Mouse (Mus musculus): Measurements from ENCODE around the gene Cyp2t4. TPM values are rescaled to one million over a fixed set of nuclear protein-coding genes. Genes with fewer than 3 reads are reported as not detected.

Gene Cyp2t4
- polyA plus RNA-seq, 2 experiments = not detected

DNA sequence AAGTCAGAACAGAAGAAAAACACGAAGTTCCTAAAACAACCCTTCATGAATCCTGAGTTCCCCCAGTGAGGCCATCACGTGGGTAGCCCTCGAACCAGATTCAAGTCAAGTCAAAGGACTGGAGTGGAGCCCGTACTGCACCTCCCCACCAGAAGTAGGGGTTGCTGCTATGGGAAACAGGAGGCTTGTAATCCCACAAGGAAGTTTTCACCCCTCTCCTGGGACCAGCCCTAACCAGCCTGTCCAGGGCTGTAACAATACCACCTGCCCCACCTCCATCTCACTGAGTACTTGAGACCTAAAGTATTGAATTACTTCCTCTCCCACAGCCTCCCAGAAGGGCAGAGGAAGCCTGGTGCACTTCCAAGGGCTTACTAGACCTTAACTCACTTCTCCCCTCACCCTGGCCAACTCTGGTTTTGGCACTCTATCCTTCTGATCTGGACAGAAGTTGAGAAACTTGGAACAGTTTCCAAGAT is 35.4 kb upstream of the Cyp2t4 start:
- TF ChIP-seq POLR2A (IDR thresholded peaks at IDR 0.05; ENCODE audit: borderline replicate concordance, extremely low read depth, insufficient read depth, insufficient read length) = no peak
- ATAC-seq (ENCODE audit: low FRiP score, low read depth) (peak; percentile 53; the same call in 1 of the 2 replicates), DNase-seq (ENCODE audit: low spot score) (peak; percentile 34)
- Histone ChIP-seq H3K4me3 (replicated peaks; ENCODE audit: low read length) (no peak overlapping the region), H3K9ac (ENCODE audit: low read depth, low read length, severe bottlenecking) (no peak overlapping the region), H3K9me3 (ENCODE audit: control insufficient read depth, low read length) (no peaks in the 10 kb centered on the region), H3K36me3 (ENCODE audit: control insufficient read depth, insufficient read depth, low read length) (no peaks in the 10 kb centered on the region), H3K27ac (replicated peaks; ENCODE audit: low read depth, low read length) (no peak overlapping the region), H3K27me3 (ENCODE audit: control insufficient read depth, insufficient read depth, low read length) (no peaks in the 10 kb centered on the region), H3K4me2 (replicated peaks; ENCODE audit: low read depth, low read length, severe bottlenecking) (no peak overlapping the region), H3K4me1 (ENCODE audit: control insufficient read depth, insufficient read depth, low read length) (no peaks in the 10 kb centered on the region; the same call in 1 of the 2 replicates)
- 46% methylated on average over 4 of the region's 4 CpGs for WGBS

DNA sequence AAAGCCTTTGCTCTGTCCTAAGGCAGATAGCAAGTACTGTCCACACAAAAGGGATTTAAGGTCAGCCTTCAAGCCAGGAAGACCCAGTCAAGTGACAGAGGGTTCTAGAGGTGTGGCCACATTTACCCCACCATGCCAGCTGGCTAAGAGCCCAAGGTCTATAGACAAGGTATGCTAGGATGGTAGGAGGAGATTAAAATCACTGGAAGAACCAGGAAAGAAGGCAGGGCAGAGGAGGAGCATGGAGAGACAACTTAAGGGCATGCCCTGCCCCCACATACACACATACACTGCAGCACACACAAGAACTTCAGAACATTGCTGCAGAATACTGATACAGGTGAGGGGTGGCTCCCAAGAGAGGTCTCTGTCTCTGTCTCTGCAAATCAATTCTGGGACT is 33.8 kb upstream of the Cyp2t4 start, which contains the start of gene Cyp2f2:
TSS of gene Cyp2f2 (plus strand) at position 234 of the 400 bp plus-strand sequence.
- no peak within 1 kb of the TSS for H3K4me3 ChIP-seq (replicated peaks; ENCODE audit: low read length)
- no peaks in the 10 kb centered on the region for H3K36me3 ChIP-seq (ENCODE audit: control insufficient read depth, insufficient read depth, low read length)
- no peak within 1 kb of the TSS for H3K9ac ChIP-seq (ENCODE audit: low read depth, low read length, severe bottlenecking)
- no peak for DNase-seq (ENCODE audit: low spot score)
- H3K4me2 ChIP-seq (replicated peaks; ENCODE audit: low read depth, low read length, severe bottlenecking) = no peak within 1 kb of the TSS
- TF ChIP-seq POLR2A (IDR thresholded peaks at IDR 0.05; ENCODE audit: borderline replicate concordance, extremely low read depth, insufficient read depth, insufficient read length) = no peak
- ATAC-seq (ENCODE audit: low FRiP score, low read depth) = no peak
- H3K27ac ChIP-seq (replicated peaks; ENCODE audit: low read depth, low read length) = no peak within 1 kb of the TSS
- H3K27me3 ChIP-seq (ENCODE audit: control insufficient read depth, insufficient read depth, low read length) = no peaks in the 10 kb centered on the region
- no peaks in the 10 kb centered on the region; the same call in 1 of the 2 replicates for H3K4me1 ChIP-seq (ENCODE audit: control insufficient read depth, insufficient read depth, low read length)
- no peaks in the 10 kb centered on the region for H3K9me3 ChIP-seq (ENCODE audit: control insufficient read depth, low read length)

DNA sequence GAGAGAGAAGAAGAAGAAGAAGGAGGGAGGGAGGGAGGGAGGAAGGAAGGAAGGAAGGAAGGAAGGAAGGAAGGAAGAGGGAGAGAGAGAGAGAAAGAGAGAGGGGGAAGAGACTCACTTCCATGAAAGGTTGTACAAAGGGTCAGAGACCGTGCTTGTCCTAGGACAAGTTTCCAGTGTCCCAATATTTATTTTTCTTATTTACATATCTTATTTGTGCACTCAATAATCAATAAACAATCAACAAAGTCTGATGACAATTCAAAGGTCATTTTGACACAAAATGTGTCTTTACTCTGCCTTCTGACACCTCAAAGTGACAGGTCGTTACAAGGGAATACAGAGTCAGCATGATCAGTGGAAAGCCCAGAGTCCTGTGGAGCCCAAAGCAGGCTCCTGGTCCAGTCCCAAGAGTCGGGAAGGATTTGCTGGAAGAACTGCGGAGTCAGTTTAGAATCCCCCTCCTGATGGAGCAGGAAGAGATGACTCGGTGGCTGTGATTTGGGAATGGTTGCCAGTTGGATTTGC is 29.1 kb upstream of the Cyp2t4 start:
- DNase-seq (ENCODE audit: low spot score) = no peak
- H3K4me3 ChIP-seq (replicated peaks; ENCODE audit: low read length) = no peak overlapping the region

DNA sequence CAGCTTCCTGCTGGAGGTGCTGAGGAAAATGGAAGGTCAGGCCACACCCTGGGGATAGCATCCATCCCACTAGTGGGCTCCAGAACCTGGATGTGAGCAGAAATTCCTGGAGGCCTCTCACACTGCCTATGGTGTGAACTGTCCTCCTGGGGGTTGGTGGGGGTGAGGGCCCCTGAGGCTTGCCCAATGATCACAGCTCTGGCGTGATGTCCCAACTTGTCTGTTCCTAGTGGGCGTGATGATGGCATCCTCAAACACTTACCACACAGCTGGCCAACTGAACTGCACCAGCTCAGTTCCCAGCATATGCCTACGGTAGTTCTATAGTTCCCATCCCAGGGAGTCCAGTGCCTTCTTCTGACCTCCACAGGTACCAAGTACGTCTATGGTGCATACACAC is 28.5 kb upstream of the Cyp2t4 start:
- no peak overlapping the region for H3K9ac ChIP-seq (ENCODE audit: low read depth, low read length, severe bottlenecking)
- no peak for ATAC-seq (ENCODE audit: low FRiP score, low read depth)
- no peaks in the 10 kb centered on the region for H3K36me3 ChIP-seq (ENCODE audit: control insufficient read depth, insufficient read depth, low read length)
- no peak for TF ChIP-seq POLR2A (IDR thresholded peaks at IDR 0.05; ENCODE audit: borderline replicate concordance, extremely low read depth, insufficient read depth, insufficient read length)
- no peaks in the 10 kb centered on the region for H3K27me3 ChIP-seq (ENCODE audit: control insufficient read depth, insufficient read depth, low read length)
- no peaks in the 10 kb centered on the region for H3K4me1 ChIP-seq (ENCODE audit: control insufficient read depth, insufficient read depth, low read length)
- WGBS = 73% methylated on average over 4 of the region's 4 CpGs
- H3K9me3 ChIP-seq (ENCODE audit: control insufficient read depth, low read length) = no peaks in the 10 kb centered on the region
- H3K27ac ChIP-seq (replicated peaks; ENCODE audit: low read depth, low read length) = no peak overlapping the region
- H3K4me2 ChIP-seq (replicated peaks; ENCODE audit: low read depth, low read length, severe bottlenecking) = no peak overlapping the region
- no peak overlapping the region for H3K4me3 ChIP-seq (replicated peaks; ENCODE audit: low read length)
- DNase-seq (ENCODE audit: low spot score) = no peak

More for the DNA sequence above, 29.1 kb upstream of the Cyp2t4 start:
- Histone ChIP-seq H3K27ac (replicated peaks; ENCODE audit: low read depth, low read length) (no peak overlapping the region), H3K9me3 (ENCODE audit: control insufficient read depth, low read length) (no peaks in the 10 kb centered on the region), H3K4me2 (replicated peaks; ENCODE audit: low read depth, low read length, severe bottlenecking) (no peak overlapping the region), H3K27me3 (ENCODE audit: control insufficient read depth, insufficient read depth, low read length) (no peaks in the 10 kb centered on the region), H3K36me3 (ENCODE audit: control insufficient read depth, insufficient read depth, low read length) (no peaks in the 10 kb centered on the region), H3K9ac (ENCODE audit: low read depth, low read length, severe bottlenecking) (no peak overlapping the region), H3K4me1 (ENCODE audit: control insufficient read depth, insufficient read depth, low read length) (no peaks in the 10 kb centered on the region)
- no peak for ATAC-seq (ENCODE audit: low FRiP score, low read depth)
- WGBS = 73% methylated on average over 5 of the region's 5 CpGs
- TF ChIP-seq POLR2A (IDR thresholded peaks at IDR 0.05; ENCODE audit: borderline replicate concordance, extremely low read depth, insufficient read depth, insufficient read length) = no peak

DNA sequence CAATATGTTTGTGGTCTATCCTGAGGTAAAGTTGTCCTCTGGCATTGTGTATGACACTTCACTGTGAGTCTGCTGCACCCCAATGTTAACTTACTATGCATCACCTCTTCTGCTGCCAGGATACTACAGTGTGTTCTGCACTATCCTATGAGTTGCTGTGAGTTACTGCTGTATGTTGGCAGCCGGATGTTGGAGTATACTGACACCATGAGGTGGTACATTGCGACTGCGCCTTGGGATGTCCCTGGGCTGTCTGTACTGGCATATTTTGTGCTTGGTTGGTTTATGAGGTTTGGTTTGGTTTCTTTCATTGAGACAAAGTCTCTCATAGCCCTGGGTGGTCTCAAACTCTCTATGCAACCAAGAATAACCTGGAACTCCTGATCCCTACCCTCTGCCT is 25.4 kb upstream of the Cyp2t4 start:
- no peak overlapping the region for H3K4me2 ChIP-seq (replicated peaks; ENCODE audit: low read depth, low read length, severe bottlenecking)
- no peak overlapping the region for H3K27ac ChIP-seq (replicated peaks; ENCODE audit: low read depth, low read length)
- no peaks in the 10 kb centered on the region for H3K36me3 ChIP-seq (ENCODE audit: control insufficient read depth, insufficient read depth, low read length)
- no peaks in the 10 kb centered on the region for H3K4me1 ChIP-seq (ENCODE audit: control insufficient read depth, insufficient read depth, low read length)
- DNase-seq (ENCODE audit: low spot score) = peak; percentile 42
- no peak overlapping the region for H3K9ac ChIP-seq (ENCODE audit: low read depth, low read length, severe bottlenecking)
- TF ChIP-seq POLR2A (IDR thresholded peaks at IDR 0.05; ENCODE audit: borderline replicate concordance, extremely low read depth, insufficient read depth, insufficient read length) = no peak
- ATAC-seq (ENCODE audit: low FRiP score, low read depth) = no peak; the same call in 1 of the 2 replicates
- no peak overlapping the region for H3K4me3 ChIP-seq (replicated peaks; ENCODE audit: low read length)
- WGBS = 44% methylated on average over 3 of the region's 3 CpGs
- H3K9me3 ChIP-seq (ENCODE audit: control insufficient read depth, low read length) = no peaks in the 10 kb centered on the region
- H3K27me3 ChIP-seq (ENCODE audit: control insufficient read depth, insufficient read depth, low read length) = no peaks in the 10 kb centered on the region
